Mouse (Mus musculus): Measurements from ENCODE around the gene Usp39. TPM values are rescaled to one million over a fixed set of nuclear protein-coding genes. Genes with fewer than 3 reads are reported as not detected.

Usp39 gene
- polyA plus RNA-seq (2014; fragmentation: Illumina TruSeq; extraction: RNeasy Lipid Tissue Mini Kit (QIAGEN cat#74804); ENCODE audit: low read depth, low replicate concordance): 55.5 TPM

GRCm38 (mm10) chr6:72345074-72345567 lies at the start of gene Usp39:
Usp39 (minus strand) TSS chr6:72345184.

GRCm38 (mm10) chr6:72389941-72390771 lies 45.2 kb upstream of the Usp39 start, which contains the start of gene Vamp8:
Vamp8 (minus strand) TSS chr6:72390703.

DNA sequence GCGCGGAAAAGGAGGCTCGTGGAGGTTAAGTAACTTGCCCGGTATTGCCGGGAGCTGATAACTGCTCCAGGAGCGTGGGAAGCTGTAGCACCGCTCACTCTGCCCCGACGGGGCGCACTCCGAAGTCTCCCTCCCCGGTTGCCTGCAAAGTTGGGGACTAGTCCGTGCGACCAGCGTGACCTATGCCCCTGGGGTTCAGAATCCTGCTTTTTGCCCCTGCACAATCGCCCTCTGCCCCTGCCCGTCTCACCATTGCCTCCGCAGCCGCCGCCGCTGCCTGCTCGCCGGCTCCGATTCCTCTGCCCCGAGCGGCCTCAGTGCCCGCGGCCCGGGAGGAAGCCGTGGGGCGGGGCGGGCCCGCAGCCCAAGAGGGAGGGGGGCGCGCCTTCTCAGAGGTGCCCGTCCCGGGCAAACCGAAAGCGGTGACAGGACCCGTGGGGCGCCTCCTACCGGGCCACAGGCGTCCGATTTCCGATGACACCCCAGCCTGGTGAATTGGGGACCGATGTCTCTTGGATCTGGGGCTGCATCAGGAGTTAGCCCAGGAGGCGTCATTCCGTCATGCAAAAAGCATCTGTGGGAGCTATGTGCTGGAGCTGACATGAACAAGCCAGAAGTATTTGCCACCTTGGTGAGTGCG lies 35.3 kb upstream of the Usp39 start, which contains the start of gene Vamp5:
Gene Vamp5, minus strand, starts transcription at position 338 of the 640 bp plus-strand sequence.

DNA sequence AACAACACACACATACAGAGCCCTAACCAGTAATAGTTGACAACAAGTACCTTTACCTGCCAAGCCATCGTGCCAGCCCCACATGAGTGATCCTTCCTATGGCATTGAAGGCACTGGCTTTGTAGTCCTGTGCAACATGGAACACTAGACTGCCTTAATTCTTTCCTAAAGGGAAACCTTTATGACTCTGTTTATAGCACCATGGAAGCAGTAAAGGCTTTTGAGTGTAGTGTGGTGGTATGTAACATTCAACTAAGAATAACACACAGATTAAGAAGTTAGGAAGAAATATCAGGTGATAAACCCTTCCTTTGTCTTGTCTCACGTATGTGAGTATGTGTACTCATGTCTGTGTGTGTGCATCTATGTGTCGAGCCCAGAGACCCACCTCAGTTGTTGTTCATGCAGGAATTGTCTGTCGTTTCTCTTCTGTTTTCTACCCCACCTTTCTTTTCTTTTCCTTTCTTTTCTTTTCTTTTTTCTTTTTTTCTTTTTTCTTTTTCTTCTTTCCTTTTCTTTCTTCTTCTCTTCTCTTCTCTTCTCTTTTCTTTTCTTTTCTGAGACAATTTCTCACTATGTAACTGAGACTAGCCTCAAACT lies 22.0 kb upstream of the Usp39 start, which contains the start of gene Rnf181:
Gene Rnf181, minus strand, starts transcription at position 113 of the 600 bp plus-strand sequence.

DNA sequence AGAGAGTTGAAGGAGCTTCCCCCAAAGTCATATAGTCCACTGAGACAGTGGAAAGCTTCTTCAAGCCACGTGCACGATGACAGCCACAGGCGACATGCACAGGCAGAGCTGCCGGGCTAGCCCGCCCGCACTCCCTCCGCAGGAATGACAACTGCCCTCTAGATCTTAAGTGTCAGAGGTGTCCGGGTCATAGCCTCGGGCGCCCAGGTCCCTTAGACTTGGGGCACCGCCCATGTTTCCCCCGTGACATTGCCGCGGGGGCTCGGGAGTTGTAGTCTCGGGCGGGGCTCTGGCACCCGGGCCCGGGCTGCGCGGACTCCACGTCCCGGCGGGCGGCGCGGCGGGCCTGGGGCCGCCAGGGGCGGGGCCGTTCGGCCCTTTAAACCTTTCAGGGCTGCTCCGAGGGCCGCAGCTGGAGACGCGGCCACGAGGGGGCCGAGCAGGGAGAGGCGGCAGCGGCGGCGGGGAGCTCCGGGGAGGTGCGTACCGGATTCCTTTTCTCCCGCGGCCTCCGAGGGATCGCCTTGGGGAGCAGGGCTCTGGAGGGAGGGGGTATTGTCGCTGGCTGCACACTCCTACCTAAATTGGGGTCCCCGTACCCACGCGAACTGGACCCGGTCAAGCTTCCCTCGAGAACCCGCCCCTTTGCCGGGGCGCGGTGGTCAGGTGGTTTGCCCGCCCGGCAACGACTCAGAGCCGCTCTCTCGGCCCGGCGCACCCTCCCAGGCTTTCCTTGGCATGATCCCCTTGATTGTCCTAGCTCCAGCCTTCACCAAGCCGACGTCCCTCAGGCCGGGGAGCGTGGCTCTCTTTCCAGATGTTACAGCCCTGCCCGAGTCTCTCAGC lies 10.3 kb upstream of the Usp39 start, which contains the start of gene Tmem150a:
Gene Tmem150a, plus strand, starts transcription at position 382 of the 846 bp plus-strand sequence.

DNA sequence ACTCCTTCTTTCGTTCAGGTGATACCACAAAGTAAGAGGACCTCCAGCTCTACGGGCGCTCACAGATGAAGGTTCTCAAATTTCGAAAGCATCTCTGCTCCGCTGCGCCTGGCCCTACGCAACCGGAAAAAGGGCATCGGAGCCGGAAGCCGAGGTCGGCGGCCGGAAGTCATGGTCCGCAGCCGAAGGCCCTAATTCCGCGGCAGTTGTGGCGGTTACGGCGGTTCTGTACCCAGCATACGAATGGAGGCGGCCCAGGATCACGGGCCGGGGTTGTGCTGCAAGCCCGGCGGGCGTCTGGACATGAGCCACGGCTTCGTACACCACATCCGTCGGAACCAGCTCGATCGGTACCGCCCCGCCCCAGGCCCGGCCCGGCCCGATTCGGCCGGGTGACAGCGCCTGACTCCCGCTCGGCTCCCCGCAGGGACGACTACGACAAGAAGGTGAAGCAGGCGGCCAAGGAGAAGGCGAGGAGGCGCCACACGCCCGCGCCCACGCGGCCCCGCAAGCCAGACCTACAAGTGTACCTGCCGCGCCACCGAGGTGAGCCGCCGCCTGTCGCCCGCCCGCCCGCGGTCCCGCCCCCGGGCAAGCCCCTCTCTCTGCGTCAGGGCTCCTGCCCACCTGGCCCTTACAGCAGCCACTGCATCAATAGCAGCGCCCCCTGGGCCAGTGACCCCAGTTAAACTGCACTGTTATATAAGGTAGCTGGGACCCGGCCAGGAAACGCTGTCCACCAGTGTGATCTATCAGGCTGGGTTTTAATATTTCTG lies 2.4 kb upstream of the Usp39 start, which contains the start of gene 0610030E20Rik:
Gene 0610030E20Rik, plus strand, starts transcription at position 152 of the 776 bp plus-strand sequence.

Other genes starting within 250 kb of the Usp39 start
- 32.0 TPM for gene St3gal5, start 247.6 kb downstream of the Usp39 start, polyA plus RNA-seq (2014; fragmentation: Illumina TruSeq; extraction: RNeasy Lipid Tissue Mini Kit (QIAGEN cat#74804); ENCODE audit: low read depth, low replicate concordance)
- 10.5 TPM for gene Atoh8, start 109.6 kb downstream of the Usp39 start, polyA plus RNA-seq (2014; fragmentation: Illumina TruSeq; extraction: RNeasy Lipid Tissue Mini Kit (QIAGEN cat#74804); ENCODE audit: low read depth, low replicate concordance)
- gene Sftpb, start 40.6 kb downstream of the Usp39 start, polyA plus RNA-seq (2014; fragmentation: Illumina TruSeq; extraction: RNeasy Lipid Tissue Mini Kit (QIAGEN cat#74804); ENCODE audit: low read depth, low replicate concordance): not detected
- gene 0610030E20Rik, start 2.1 kb upstream of the Usp39 start, polyA plus RNA-seq (2014; fragmentation: Illumina TruSeq; extraction: RNeasy Lipid Tissue Mini Kit (QIAGEN cat#74804); ENCODE audit: low read depth, low replicate concordance): 28.5 TPM
- not detected for gene Tmem150a, start 10.3 kb upstream of the Usp39 start, polyA plus RNA-seq (2014; fragmentation: Illumina TruSeq; extraction: RNeasy Lipid Tissue Mini Kit (QIAGEN cat#74804); ENCODE audit: low read depth, low replicate concordance)
- 223 TPM for gene Rnf181, start 21.8 kb upstream of the Usp39 start, polyA plus RNA-seq (2014; fragmentation: Illumina TruSeq; extraction: RNeasy Lipid Tissue Mini Kit (QIAGEN cat#74804); ENCODE audit: low read depth, low replicate concordance)
- gene Vamp5, start 35.3 kb upstream of the Usp39 start, polyA plus RNA-seq (2014; fragmentation: Illumina TruSeq; extraction: RNeasy Lipid Tissue Mini Kit (QIAGEN cat#74804); ENCODE audit: low read depth, low replicate concordance): 3.2 TPM
- 8.0 TPM for gene Vamp8, start 45.5 kb upstream of the Usp39 start, polyA plus RNA-seq (2014; fragmentation: Illumina TruSeq; extraction: RNeasy Lipid Tissue Mini Kit (QIAGEN cat#74804); ENCODE audit: low read depth, low replicate concordance)
- gene Ggcx, start 69.1 kb upstream of the Usp39 start, polyA plus RNA-seq (2014; fragmentation: Illumina TruSeq; extraction: RNeasy Lipid Tissue Mini Kit (QIAGEN cat#74804); ENCODE audit: low read depth, low replicate concordance): 2.5 TPM
- gene Mat2a, start 94.4 kb upstream of the Usp39 start, polyA plus RNA-seq (2014; fragmentation: Illumina TruSeq; extraction: RNeasy Lipid Tissue Mini Kit (QIAGEN cat#74804); ENCODE audit: low read depth, low replicate concordance): 221 TPM
- 2.9 TPM for gene Sh2d6, start 176.5 kb upstream of the Usp39 start, polyA plus RNA-seq (2014; fragmentation: Illumina TruSeq; extraction: RNeasy Lipid Tissue Mini Kit (QIAGEN cat#74804); ENCODE audit: low read depth, low replicate concordance)
- gene Capg, start 199.2 kb upstream of the Usp39 start, polyA plus RNA-seq (2014; fragmentation: Illumina TruSeq; extraction: RNeasy Lipid Tissue Mini Kit (QIAGEN cat#74804); ENCODE audit: low read depth, low replicate concordance): not detected